Mouse (Mus musculus) kidney, embryonic 16.5 days (tissue): Measurements from ENCODE around the gene D930007J09Rik. TPM values are rescaled to one million over a fixed set of nuclear protein-coding genes. Genes with fewer than 3 reads are reported as not detected.

Experiments
- ATAC-seq: fragments of 200-750 bp; cut with Nextera tagmentation; 2 replicates; pipeline ENCODE4 v1.8.0; 2017; ENCODE audit warnings: moderate TSS enrichment; ENCODE audit not compliant: low FRiP score, low TSS enrichment
- H3K27ac ChIP-seq: fragments of 300-500 bp; sonication (generic); 2 replicates; pipeline ENCODE4 v1.5.1; 2014; ENCODE audit warnings: low read length
- H3K27me3 ChIP-seq: fragments of 300-500 bp; sonication (generic); 2 replicates; pipeline ENCODE4 v1.6.1; 2014; ENCODE audit warnings: low read length, control low read depth, mixed read lengths; ENCODE audit not compliant: insufficient read depth
- H3K36me3 ChIP-seq: fragments of 300-500 bp; sonication (generic); 2 replicates; pipeline ENCODE4 v1.6.1; 2014; ENCODE audit warnings: low read length, control low read depth, mixed read lengths; ENCODE audit not compliant: insufficient read depth
- H3K4me1 ChIP-seq: fragments of 300-500 bp; sonication (generic); 2 replicates; pipeline ENCODE4 v1.6.1; 2014; ENCODE audit warnings: low read length, control low read depth, mixed read lengths; ENCODE audit not compliant: insufficient read depth
- H3K4me2 ChIP-seq: fragments of 300-500 bp; sonication (generic); replicated peaks from 2 replicates; pipeline ENCODE4 v1.6.1; 2014; ENCODE audit warnings: low read depth, low read length
- H3K4me3 ChIP-seq: fragments of 300-500 bp; sonication (generic); 2 replicates; pipeline ENCODE4 v1.5.1; 2014; ENCODE audit warnings: mild to moderate bottlenecking, low read length
- H3K9ac ChIP-seq: fragments of 300-500 bp; sonication (generic); replicated peaks from 2 replicates; pipeline ENCODE4 v1.6.1; 2014; ENCODE audit warnings: low read length
- H3K9me3 ChIP-seq: fragments of 300-500 bp; sonication (generic); 2 replicates; pipeline ENCODE4 v1.6.1; 2016; ENCODE audit warnings: low read length, control low read depth
- WGBS: fragments of 180-500 bp; shearing (Covaris S2); extraction: QIAGEN DNeasy Blood & Tissue Kit; methylation state at CpG from one replicate; pipeline ENCODE4 v1.1.7; 2014; 5-methylcytosine and 5-hydroxymethylcytosine counted together
- polyA plus RNA-seq: library from polyadenylated mRNA; unstranded; fragments of >200 nt; fragmentation: Nextera tagmentation; extraction: Ambion mirVana; gene quantifications from 2 replicates; pipeline ENCODE4 v1.2.1, GENCODE M21; 2015

D930007J09Rik gene
- polyA plus RNA-seq, 1 experiment from 2014 or later, result not detected

DNA sequence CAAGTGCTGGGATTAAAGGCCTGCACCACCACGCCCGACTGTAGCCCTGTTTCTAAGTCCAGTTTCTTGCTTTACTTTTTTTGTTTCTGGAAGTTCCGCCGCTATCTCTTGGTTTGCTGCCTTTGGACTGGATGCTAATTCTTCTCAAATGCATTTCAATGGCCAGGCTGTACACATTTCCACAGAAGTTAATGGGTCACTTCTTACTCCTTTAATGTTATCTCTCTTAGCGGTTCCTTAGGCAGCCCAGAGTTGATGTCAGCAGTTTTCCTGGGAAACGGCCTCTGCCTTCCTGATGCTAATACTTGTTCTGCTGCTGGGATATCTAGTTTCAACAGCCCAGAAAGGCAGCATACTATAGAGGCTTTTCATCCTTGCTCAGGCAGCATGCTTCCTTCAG lies 20.5 kb upstream of the D930007J09Rik start:
- 72% methylated on average over 6 of the region's 6 CpGs for WGBS

DNA sequence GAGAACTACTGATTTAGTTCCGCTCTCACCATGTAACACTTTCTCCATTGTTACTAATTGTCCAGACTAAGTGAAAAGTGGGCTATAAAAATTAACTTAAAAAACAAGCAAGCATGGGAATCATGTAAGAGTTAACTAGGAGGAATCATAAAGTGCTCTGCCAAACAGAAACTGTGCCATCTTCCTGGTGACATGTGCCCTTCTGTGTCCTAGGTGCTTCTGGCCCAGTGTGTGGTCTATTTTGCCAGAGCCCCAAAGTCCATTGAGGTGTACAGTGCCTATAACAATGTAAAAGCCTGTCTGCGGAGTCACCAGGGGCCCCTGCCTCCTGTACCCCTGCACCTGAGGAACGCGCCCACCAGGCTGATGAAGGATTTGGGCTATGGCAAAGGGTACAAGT lies 19.0 kb upstream of the D930007J09Rik start:
- WGBS, result 98% methylated on average over 4 of the region's 4 CpGs
- no peak for ATAC-seq
- Histone ChIP-seq H3K9ac (no peak overlapping the region), H3K4me2 (no peak overlapping the region), H3K9me3 (no peaks in the 10 kb centered on the region), H3K4me1 (no peaks in the 10 kb centered on the region), H3K36me3 (peaks cover 36% of the 10 kb centered on the region), H3K4me3 (no peak overlapping the region), H3K27me3 (no peaks in the 10 kb centered on the region), H3K27ac (no peak overlapping the region)

More for the DNA sequence above, 20.5 kb upstream of the D930007J09Rik start:
- peaks cover 24% of the 10 kb centered on the region for H3K36me3 ChIP-seq
- no peak for ATAC-seq
- no peaks in the 10 kb centered on the region for H3K9me3 ChIP-seq
- H3K9ac ChIP-seq, result no peak overlapping the region
- H3K27me3 ChIP-seq, result no peaks in the 10 kb centered on the region
- no peak overlapping the region for H3K4me2 ChIP-seq
- no peaks in the 10 kb centered on the region for H3K4me1 ChIP-seq
- H3K27ac ChIP-seq, result no peak overlapping the region
- H3K4me3 ChIP-seq, result no peak overlapping the region

DNA sequence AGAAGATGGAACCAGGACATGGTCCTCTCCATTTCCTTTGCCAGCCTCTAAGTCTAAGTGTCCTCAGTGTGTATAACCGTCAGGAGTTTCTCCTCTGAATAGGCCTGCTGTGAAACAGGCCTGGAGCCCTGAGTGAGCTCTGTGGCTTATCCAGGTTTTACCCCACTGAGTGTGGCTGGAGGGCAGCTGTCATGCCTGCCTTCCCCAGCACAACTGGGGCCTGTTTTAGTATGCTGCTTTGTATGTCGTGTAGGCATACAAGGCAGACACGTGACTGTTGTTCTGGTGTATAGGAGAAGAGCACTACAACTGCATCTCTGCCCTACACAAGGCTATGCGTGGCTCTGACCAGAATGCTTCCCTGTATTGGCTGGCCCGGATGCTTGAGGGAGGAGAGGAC lies 17.3 kb upstream of the D930007J09Rik start:
- Histone ChIP-seq H3K36me3 (peaks cover 42% of the 10 kb centered on the region), H3K27me3 (no peaks in the 10 kb centered on the region), H3K9ac (no peak overlapping the region), H3K4me1 (no peaks in the 10 kb centered on the region), H3K9me3 (no peaks in the 10 kb centered on the region), H3K4me2 (no peak overlapping the region), H3K4me3 (no peak overlapping the region), H3K27ac (no peak overlapping the region)
- no peak for ATAC-seq
- 90% methylated on average over 5 of the region's 5 CpGs for WGBS

DNA sequence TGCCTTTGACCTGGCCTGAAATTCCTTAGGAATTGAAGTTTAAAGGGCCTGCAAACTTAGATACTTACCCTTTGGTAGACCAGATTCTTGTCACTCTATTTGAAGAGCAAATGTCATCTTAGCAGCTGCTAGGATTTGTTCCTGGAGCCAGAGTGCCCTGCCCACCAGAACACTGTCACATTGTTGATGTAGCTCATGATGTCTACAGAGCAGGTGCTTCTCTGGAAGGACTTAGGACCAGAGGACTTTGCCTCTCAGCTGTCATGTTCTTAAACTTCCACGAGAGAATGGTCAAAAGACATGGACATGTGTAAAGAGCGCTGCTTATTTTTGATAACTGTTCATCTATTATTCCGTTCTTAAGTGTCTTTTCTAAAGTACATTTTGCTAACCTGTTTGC lies 16.6 kb upstream of the D930007J09Rik start:
- Histone ChIP-seq H3K27ac (no peak overlapping the region), H3K9me3 (no peaks in the 10 kb centered on the region), H3K4me2 (no peak overlapping the region), H3K36me3 (peaks cover 48% of the 10 kb centered on the region), H3K4me3 (no peak overlapping the region), H3K9ac (no peak overlapping the region), H3K27me3 (no peaks in the 10 kb centered on the region), H3K4me1 (no peaks in the 10 kb centered on the region)
- ATAC-seq, result no peak
- 90% methylated on average over 3 of the region's 3 CpGs for WGBS

DNA sequence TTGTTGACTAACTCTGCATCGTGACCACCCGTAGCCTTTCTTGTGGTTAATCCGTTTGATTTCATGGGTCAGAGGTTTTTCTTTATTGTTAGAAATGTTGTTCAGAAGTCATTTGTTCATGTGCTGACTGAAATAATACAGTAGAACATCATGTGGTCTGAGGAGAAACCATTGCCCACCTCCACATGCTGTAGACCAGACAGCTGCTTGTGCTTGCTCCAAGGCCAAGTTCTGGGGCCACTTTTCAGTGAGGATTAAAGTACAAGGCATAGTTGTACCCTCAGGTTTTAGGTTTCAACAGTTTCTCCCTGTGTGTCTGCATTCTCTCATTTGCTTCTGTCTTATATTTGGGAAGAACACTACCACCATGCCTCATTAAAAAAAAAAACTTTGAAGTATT lies 5.0 kb upstream of the D930007J09Rik start:
- 87% methylated on average over 3 of the region's 3 CpGs for WGBS
- H3K36me3 ChIP-seq, result peaks cover 31% of the 10 kb centered on the region
- no peak for ATAC-seq

DNA sequence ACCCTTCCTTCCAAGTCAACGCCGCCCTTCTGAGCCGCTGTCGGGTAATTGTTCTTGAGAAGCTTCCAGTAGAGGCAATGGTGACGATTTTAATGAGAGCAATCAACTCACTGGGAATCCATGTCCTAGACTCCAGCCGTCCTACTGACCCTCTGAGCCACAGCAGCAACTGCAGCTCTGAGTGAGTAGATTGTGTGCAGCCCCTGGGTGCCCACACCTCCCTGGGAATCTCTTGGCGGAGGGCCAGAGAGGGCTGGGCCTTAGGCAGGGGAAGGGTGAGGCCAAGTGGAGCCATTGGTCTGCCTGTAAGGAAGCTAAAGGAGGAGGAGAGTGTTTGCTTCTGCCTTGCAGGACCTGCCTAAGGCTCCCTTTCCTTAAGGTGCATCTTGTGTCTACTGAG lies 4.2 kb upstream of the D930007J09Rik start:
- WGBS, result 79% methylated on average over 7 of the region's 7 CpGs

More for the DNA sequence above, 5.0 kb upstream of the D930007J09Rik start:
- Histone ChIP-seq H3K9me3 (no peaks in the 10 kb centered on the region), H3K27me3 (no peaks in the 10 kb centered on the region), H3K4me2 (no peak overlapping the region), H3K4me3 (no peak overlapping the region), H3K4me1 (peaks cover 13% of the 10 kb centered on the region), H3K9ac (no peak overlapping the region), H3K27ac (no peak overlapping the region)

DNA sequence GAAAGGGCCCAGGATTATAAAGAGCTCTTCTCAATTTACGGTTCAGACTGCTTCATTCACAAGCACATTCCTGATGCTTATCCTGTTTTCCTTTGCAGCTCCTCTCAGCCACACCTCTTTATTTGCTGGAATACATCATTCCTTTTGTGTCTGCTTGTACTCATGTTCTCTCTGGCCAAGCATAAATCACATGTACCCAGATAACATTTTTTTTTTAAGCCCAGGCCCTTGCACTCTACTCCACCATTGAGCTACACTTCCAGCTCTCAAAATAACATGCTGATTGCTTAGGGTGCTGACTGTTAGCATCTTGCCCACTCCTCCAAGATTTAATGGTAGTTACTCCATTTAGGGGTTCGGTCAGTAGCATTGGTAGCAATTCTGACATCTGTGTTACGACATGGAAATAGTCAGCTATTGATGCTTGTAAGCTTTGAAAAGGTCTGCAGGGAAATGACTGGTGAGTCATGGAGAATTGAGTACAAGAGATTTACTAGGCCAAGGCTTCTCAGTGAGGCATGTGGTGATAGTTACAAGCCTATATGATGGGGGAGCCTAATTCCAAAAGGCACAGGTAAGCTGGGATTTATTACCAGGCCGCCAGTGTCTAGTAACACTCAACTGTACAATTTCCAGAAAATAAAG lies 1.2 kb upstream of the D930007J09Rik start:
- peak overlapping the region; percentile 75 for H3K4me3 ChIP-seq
- H3K27ac ChIP-seq, result no peak overlapping the region
- WGBS, result 71% methylated on average over 4 of the region's 4 CpGs
- H3K36me3 ChIP-seq, result peaks cover 18% of the 10 kb centered on the region
- no peaks in the 10 kb centered on the region for H3K9me3 ChIP-seq
- H3K27me3 ChIP-seq, result no peaks in the 10 kb centered on the region
- no peak overlapping the region for H3K9ac ChIP-seq
- peak overlapping the region; percentile 83 for H3K4me2 ChIP-seq
- peaks cover 19% of the 10 kb centered on the region for H3K4me1 ChIP-seq
- no peak for ATAC-seq

More for the DNA sequence above, 4.2 kb upstream of the D930007J09Rik start:
- ATAC-seq, result no peak
- H3K9me3 ChIP-seq, result no peaks in the 10 kb centered on the region
- peaks cover 31% of the 10 kb centered on the region for H3K36me3 ChIP-seq
- H3K4me2 ChIP-seq, result no peak overlapping the region
- no peak overlapping the region for H3K4me3 ChIP-seq
- no peak overlapping the region for H3K9ac ChIP-seq
- H3K4me1 ChIP-seq, result peaks cover 13% of the 10 kb centered on the region
- no peaks in the 10 kb centered on the region for H3K27me3 ChIP-seq
- H3K27ac ChIP-seq, result no peak overlapping the region

DNA sequence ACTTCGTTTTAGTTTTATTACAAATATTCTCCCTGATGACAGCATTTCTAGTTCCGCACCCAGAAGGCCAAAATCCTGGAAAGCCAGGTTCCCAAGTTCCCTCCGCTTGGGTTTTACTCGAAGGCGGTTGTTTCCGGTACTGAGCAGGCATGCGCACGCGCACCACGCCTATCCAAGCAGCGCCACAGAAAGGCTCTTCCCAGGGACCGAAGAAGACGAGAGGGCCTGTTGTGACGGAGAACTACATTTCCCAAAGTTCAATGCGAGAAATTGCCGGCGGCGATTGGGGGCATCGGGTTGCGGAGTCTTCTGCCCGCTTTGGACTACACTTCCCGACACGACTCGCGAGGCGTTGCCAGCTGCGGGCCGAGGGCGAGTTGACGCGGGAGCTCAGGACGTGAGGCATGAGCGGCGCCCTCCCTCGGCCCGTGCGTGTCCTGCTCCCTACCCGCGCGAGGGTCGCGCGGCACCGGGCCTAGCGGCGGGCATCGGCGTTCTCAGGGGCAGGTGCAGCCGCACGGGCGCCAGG lies 892 bp downstream of the D930007J09Rik start, which contains the start of gene Wrnip1:
TSS of gene Wrnip1 (plus strand) at position 346 of the 529 bp plus-strand sequence.
- Histone ChIP-seq H3K27ac (peak within 1 kb of the TSS; percentile 57), H3K9ac (peak within 1 kb of the TSS; percentile 85), H3K4me3 (peak within 1 kb of the TSS; percentile 75), H3K36me3 (peaks cover 8% of the 10 kb centered on the region), H3K4me2 (peak within 1 kb of the TSS; percentile 83), H3K4me1 (peaks cover 19% of the 10 kb centered on the region), H3K9me3 (no peaks in the 10 kb centered on the region), H3K27me3 (no peaks in the 10 kb centered on the region)
- WGBS, result 0% methylated on average over 51 of the region's 51 CpGs
- peak; percentile 97 for ATAC-seq

DNA sequence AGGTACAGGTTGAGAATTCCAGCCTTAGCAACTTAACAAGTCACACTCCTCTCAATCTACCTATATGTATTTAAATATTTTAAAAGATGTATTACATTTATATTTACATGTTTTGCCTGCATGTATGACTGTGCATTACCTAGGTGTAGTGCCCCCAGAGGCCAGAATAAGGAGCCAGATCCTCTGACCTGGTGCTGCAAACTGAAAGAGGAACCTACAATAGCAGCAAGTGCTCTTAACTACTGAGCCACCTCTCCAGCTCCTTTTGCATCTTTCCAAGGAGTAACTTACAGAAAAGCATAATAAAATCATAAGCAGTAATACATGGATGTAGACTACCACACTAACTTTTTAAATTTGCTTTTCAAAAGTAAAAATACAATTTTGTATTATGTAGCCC lies 1.8 kb downstream of the D930007J09Rik start:
- Histone ChIP-seq H3K36me3 (no peaks in the 10 kb centered on the region), H3K4me1 (peaks cover 19% of the 10 kb centered on the region), H3K27me3 (no peaks in the 10 kb centered on the region), H3K9me3 (no peaks in the 10 kb centered on the region), H3K4me2 (peak overlapping the region; percentile 83), H3K27ac (no peak overlapping the region), H3K4me3 (no peak overlapping the region; the same call in 1 of the 2 replicates), H3K9ac (peak overlapping the region; percentile 61)
- no peak for ATAC-seq

DNA sequence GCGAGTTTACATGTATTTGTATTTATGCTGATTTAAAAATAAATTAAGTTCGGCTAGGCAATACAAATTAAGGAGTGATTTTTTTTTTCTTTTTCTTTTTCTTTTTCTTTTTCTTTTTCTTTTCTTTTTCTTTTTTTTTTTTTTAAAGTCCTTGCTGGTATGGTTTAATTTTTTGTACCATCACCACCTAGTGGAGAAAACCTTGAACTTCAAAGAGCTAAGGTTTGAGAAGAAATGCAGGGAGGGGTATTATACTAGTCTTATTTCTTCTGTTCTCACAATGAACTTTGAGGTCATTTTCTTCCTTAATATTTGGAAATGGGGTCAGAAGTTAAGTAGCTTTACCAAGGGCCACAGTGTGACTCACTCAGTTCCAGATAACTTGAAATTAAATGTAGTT lies 3.5 kb downstream of the D930007J09Rik start:
- no peak overlapping the region for H3K4me2 ChIP-seq
- no peaks in the 10 kb centered on the region for H3K9me3 ChIP-seq
- no peak overlapping the region for H3K27ac ChIP-seq
- H3K9ac ChIP-seq, result no peak overlapping the region
- peaks cover 19% of the 10 kb centered on the region for H3K4me1 ChIP-seq
- no peak overlapping the region for H3K4me3 ChIP-seq
- no peak for ATAC-seq
- WGBS, result 63% methylated on average over 2 of the region's 2 CpGs
- H3K36me3 ChIP-seq, result no peaks in the 10 kb centered on the region
- no peaks in the 10 kb centered on the region for H3K27me3 ChIP-seq
